Mouse (Mus musculus) liver, postnatal 0 days (tissue): ENCODE measurements around the gene Zfp449.

Experiments used
- CTCF ChIP-seq: sonication (generic); IDR thresholded peaks from 2 replicates; pipeline ENCODE4 v1.5.1; 2016; ENCODE audit warnings: antibody characterized with exemption, low read depth
- EP300 ChIP-seq: IDR thresholded peaks from 2 replicates; pipeline ENCODE4 v1.6.1; 2016; ENCODE audit warnings: antibody characterized with exemption, low read depth, mild to moderate bottlenecking

- TF ChIP-seq CTCF, result no peak
- no peak for TF ChIP-seq EP300
Measured at GRCm38 (mm10) chrX:56406128-56406527, 59.9 kb downstream of the Zfp449 start.
